Mouse (Mus musculus): ENCODE measurements around the gene Rac2. TPM values are rescaled to one million over a fixed set of nuclear protein-coding genes. Genes with fewer than 3 reads are reported as not detected.
A peak's percentile ranks its signal among the peaks of the same experiment; 100 is the strongest.

Gene Rac2
- total and polyA plus RNA-seq, 3 experiments, result 160 to 942 (median 453) TPM

DNA sequence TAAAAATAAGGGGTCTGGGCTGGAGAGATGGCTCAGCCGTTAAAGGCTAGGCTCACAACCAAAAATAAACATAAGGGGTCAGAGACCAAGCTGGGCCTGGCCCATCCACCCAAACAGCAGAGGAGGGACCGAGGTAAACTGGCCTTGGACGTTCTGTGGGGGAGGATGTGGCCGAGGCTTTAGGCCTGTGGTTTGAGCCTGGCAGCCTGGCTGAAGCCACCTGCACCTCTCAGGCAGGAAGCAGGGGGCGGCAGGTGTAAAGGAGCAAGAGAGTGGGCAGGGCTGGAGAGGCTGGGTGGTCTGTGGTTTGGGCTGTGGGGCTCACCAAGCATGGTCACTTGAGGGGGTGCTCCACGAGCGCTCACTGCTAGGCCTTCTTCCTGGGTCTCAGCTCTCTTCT lies 60.6 kb downstream of the Rac2 start:
- H3K9ac ChIP-seq (ENCODE audit: insufficient read depth, low read depth), result peak overlapping the region; percentile 54; the same call in 1 of the 2 replicates
- no peak overlapping the region for H3K4me3 ChIP-seq (replicated peaks in 1 of 3; ENCODE audit: low read depth in 2 of 3, low read length in 2 of 3, poor library complexity in 1 of 3)
- H3K27ac ChIP-seq (ENCODE audit: insufficient read depth, low read depth), result peak overlapping the region; percentile 36; the same call in 1 of the 2 replicates
- no peaks in the 10 kb centered on the region for H3K9me3 ChIP-seq (replicated peaks; ENCODE audit: low read length)
- H3K36me3 ChIP-seq (replicated peaks in 1 of 2; ENCODE audit: control insufficient read depth in 1 of 2, insufficient read depth in 1 of 2, low read length in 1 of 2), result no peaks in the 10 kb centered on the region
- TF ChIP-seq HCFC1 (IDR thresholded peaks at IDR 0.05; ENCODE audit: low read depth, low read length) (no peak), MYC (IDR thresholded peaks at IDR 0.05; ENCODE audit: low read depth, low read length) (no peak), MEF2A (IDR thresholded peaks at IDR 0.05; ENCODE audit: borderline replicate concordance, low read depth, low read length) (0 out of 2 replicates have a peak, but pooled peaks have one; percentile 16), IRF4 (IDR thresholded peaks at IDR 0.05; ENCODE audit: low read depth, low read length) (peak; percentile 33; the same call in 1 of the 2 replicates), POLR2AphosphoS2 (IDR thresholded peaks at IDR 0.05; ENCODE audit: low read depth, low read length) (no peak), EP300 (IDR thresholded peaks at IDR 0.05; ENCODE audit: low read length) (peak; percentile 23; the same call in 1 of the 2 replicates), MAZ (IDR thresholded peaks at IDR 0.05; ENCODE audit: low read depth, low read length) (no peak), RCOR1 (conservative IDR thresholded peaks at IDR 0.05; ENCODE audit: low read depth, low read length) (no peak), BHLHE40 (IDR thresholded peaks at IDR 0.05; ENCODE audit: low read depth, low read length) (peak; percentile 47), CTCF (conservative IDR thresholded peaks at IDR 0.05 in 1 of 2, IDR thresholded peaks at IDR 0.05 in 1 of 2; ENCODE audit: low read depth in 2 of 2, low read length in 2 of 2) (no peak), CHD1 (IDR thresholded peaks at IDR 0.05; ENCODE audit: low read depth, low read length) (no peak), SMC3 (IDR thresholded peaks at IDR 0.05; ENCODE audit: low read depth, low read length) (no peak), ELF1 (IDR thresholded peaks at IDR 0.05; ENCODE audit: low read depth, low read length) (no peak), SIN3A (IDR thresholded peaks at IDR 0.05; ENCODE audit: low read length) (no peak), TCF12 (IDR thresholded peaks at IDR 0.05; ENCODE audit: low read depth, low read length) (peak; percentile 84), ZC3H11A (IDR thresholded peaks at IDR 0.05; ENCODE audit: low read depth, low read length) (no peak), E2F4 (IDR thresholded peaks at IDR 0.05; ENCODE audit: insufficient replicate concordance, low read depth, low read length) (no peak), MXI1 (IDR thresholded peaks at IDR 0.05; ENCODE audit: low read depth, low read length) (no peak; the same call in 1 of the 2 replicates), ZMIZ1 (IDR thresholded peaks at IDR 0.05; ENCODE audit: low read depth, low read length) (no peak), POLR2A (IDR thresholded peaks at IDR 0.05; ENCODE audit: low read depth, low read length) (no peak; the same call in 1 of the 2 replicates), UBTF (IDR thresholded peaks at IDR 0.05; ENCODE audit: low read depth, low read length) (no peak), ZKSCAN1 (IDR thresholded peaks at IDR 0.05; ENCODE audit: borderline replicate concordance, low read depth, low read length) (no peak)
- dilution Hi-C loops (cut with MboI; ENCODE audit: extremely low pct_ligation_motif_present, extremely low pct_unique_long_range_greater_than_20kb, low sequenced_read_pairs) (no loop called here), in situ Hi-C loops (cut with MboI; ENCODE audit: low pct_ligation_motif_present, low pct_unique_long_range_greater_than_20kb, low sequenced_read_pairs) (loop anchor here (5.0 kb wide), 1 partner anchor 65 kb away; no protein-coding TSS in a partner anchor)
- no peaks in the 10 kb centered on the region for H3K27me3 ChIP-seq (replicated peaks)
- H3K4me2 ChIP-seq (ENCODE audit: insufficient read depth, low read depth, poor library complexity, severe bottlenecking), result no peak overlapping the region
- no peak for DNase-seq (ENCODE audit: extremely low read depth)
- H3K79me2 ChIP-seq (replicated peaks; ENCODE audit: control insufficient read depth, extremely low read depth, insufficient read depth, poor library complexity, severe bottlenecking), result no peaks in the 10 kb centered on the region
- peaks cover 39 to 83% of the 10 kb centered on the region in 2 experiments for H3K4me1 ChIP-seq (ENCODE audit: control insufficient read depth in 1 of 2, insufficient read depth in 2 of 2)

Measured in CH12.LX (cell line).